9 mouse cellular contexts compared by ENCODE assay signal in genomic region chr1:192736524-192736923, GRCm38 (mm10). TPM values are rescaled to one million over a fixed set of nuclear protein-coding genes. Genes with fewer than 3 reads are reported as not detected.
A peak's percentile ranks its signal among the peaks of the same experiment; 100 is the strongest.
DNase-seq lines count a peak whose midpoint lies in the region; TF ChIP-seq lines count a peak whose summit lies in the region.
"Had no signal": no experiment of that assay in that cellular context is flagged by ENCODE, and none has a peak within 500 bp of the region (broad histone marks: within the 10 kb centered on the region; RNA-seq: fewer than 3 reads in every experiment).

No protein-coding gene starts in this region.

- peak overlapping the region; percentile 32 for H3K27ac ChIP-seq in kidney, adult 2 months (ENCODE audit: insufficient read depth, low read depth, low read length)
- peak overlapping the region; percentile 86 for H3K27ac ChIP-seq in limb, embryonic 10.5 days
- H3K27ac ChIP-seq: stomach, embryonic 15.5 days had no signal

- no peaks in the 10 kb centered on the region for H3K36me3 ChIP-seq in kidney, adult 2 months (ENCODE audit: control insufficient read depth, insufficient read depth, low read length)
- H3K36me3 ChIP-seq in limb, embryonic 10.5 days = peaks cover 19% of the 10 kb centered on the region
- H3K36me3 ChIP-seq: stomach, embryonic 15.5 days had no signal

- H3K4me1 ChIP-seq in kidney, adult 2 months (ENCODE audit: control insufficient read depth, insufficient read depth, low read length) = no peaks in the 10 kb centered on the region
- H3K4me1 ChIP-seq in limb, embryonic 10.5 days = peaks cover 22% of the 10 kb centered on the region

- H3K9me3 ChIP-seq in limb, embryonic 10.5 days (replicated peaks) = no peaks in the 10 kb centered on the region
- H3K9me3 ChIP-seq: stomach, embryonic 15.5 days had no signal

- no peak for TF ChIP-seq POLR2A in kidney, adult 2 months (IDR thresholded peaks at IDR 0.05; ENCODE audit: low read depth, low read length)

- 86% methylated on average over 3 of the region's 3 CpGs for WGBS in kidney, adult 2 months
- WGBS in limb, embryonic 10.5 days = 58% methylated on average over 3 of the region's 3 CpGs

- no peak overlapping the region for H3K4me3 ChIP-seq in kidney, adult 2 months (ENCODE audit: insufficient read depth, low read depth, low read length)
- no peak overlapping the region for H3K4me3 ChIP-seq in limb, embryonic 10.5 days
- H3K4me3 ChIP-seq: stomach, embryonic 15.5 days had no signal

- peak; percentile 3 for DNase-seq in cerebellum, adult 11 months
- DNase-seq in cerebellum, adult 8-10 months = no peak
- DNase-seq in kidney, adult 2 months = no peak
- DNase-seq in kidney, adult 9 months = no peak
- DNase-seq in cerebellum, adult 9-11 months = peak; percentile 11
- DNase-seq in limb, embryonic 10.5 days (ENCODE audit: low spot score) = peak; percentile 50
- no peak for DNase-seq in right cerebral cortex, postnatal 4 days
- no peak for DNase-seq in adipocyte (ENCODE audit: low spot score)

- no peaks in the 10 kb centered on the region for H3K27me3 ChIP-seq in kidney, adult 2 months (replicated peaks; ENCODE audit: control insufficient read depth, insufficient read depth, low read length)
- H3K27me3 ChIP-seq in limb, embryonic 10.5 days (ENCODE audit: low read depth, poor library complexity, severe bottlenecking) = no peaks in the 10 kb centered on the region
- H3K27me3 ChIP-seq: stomach, embryonic 15.5 days had no signal

- TF ChIP-seq CTCF in kidney, adult 2 months (conservative IDR thresholded peaks at IDR 0.05; ENCODE audit: insufficient read depth, insufficient read length, low read depth, low read length) = no peak

RNA-seq across cellular contexts. Expression of gene Hhat, which starts 34.5 kb away (rescaled TPM):
- 4.9 and 7.0 TPM in 2 replicates for polyA plus RNA-seq in kidney, adult 2 months (2012; rRNA removed)
- 13.2 and 13.7 TPM in 2 replicates for polyA plus RNA-seq in limb, embryonic 10.5 days (2016; fragmentation: Nextera tagmentation; extraction: Ambion mirVana)

Comparison
In these comparisons a context has a peak if more than half of its experiments do, and no peak if none do; other contexts are left out.
1. DNase-seq: peak in cerebellum, adult 11 months (single experiment), cerebellum, adult 9-11 months (single experiment) and limb, embryonic 10.5 days (single experiment); none in cerebellum, adult 8-10 months (single experiment), kidney, adult 2 months (single experiment), kidney, adult 9 months (single experiment), right cerebral cortex, postnatal 4 days (single experiment) and adipocyte (single experiment).